Mouse (Mus musculus): ENCODE results near the gene Gas2l2.

Gene Gas2l2

DNA sequence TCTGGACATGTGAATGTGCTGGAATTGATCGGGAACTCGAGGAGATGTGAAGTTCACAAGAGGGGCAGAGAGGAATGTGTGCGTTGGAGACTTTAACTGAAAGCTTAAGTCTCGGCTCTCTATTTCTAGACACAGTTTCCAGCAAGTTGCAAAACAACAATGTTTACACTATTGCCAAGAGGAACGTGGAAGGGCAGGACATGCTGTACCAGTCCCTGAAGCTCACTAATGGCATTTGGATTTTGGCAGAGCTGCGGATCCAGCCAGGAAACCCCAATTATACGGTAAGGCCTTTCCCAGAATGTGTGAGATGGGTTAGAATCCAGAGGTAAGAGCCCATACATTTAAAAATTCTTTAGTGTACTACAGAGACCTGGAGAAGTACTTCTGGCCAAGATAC lies 31.6 kb downstream of the Gas2l2 start:
- in situ Hi-C loops (cut with MseI, MboI): no loop called here

- in situ Hi-C loops (cut with MseI, MboI): no loop called here
Observed at GRCm38 (mm10) chr11:83394802-83395439, 34.3 kb downstream of the Gas2l2 start.

- in situ Hi-C loops (cut with MseI, MboI): no loop called here
Observed at GRCm38 (mm10) chr11:83393062-83393461, 36.2 kb downstream of the Gas2l2 start.

GRCm38 (mm10) chr11:83383532-83383887 lies 45.7 kb downstream of the Gas2l2 start:
- in situ Hi-C loops (cut with MseI, MboI): no loop called here

DNA sequence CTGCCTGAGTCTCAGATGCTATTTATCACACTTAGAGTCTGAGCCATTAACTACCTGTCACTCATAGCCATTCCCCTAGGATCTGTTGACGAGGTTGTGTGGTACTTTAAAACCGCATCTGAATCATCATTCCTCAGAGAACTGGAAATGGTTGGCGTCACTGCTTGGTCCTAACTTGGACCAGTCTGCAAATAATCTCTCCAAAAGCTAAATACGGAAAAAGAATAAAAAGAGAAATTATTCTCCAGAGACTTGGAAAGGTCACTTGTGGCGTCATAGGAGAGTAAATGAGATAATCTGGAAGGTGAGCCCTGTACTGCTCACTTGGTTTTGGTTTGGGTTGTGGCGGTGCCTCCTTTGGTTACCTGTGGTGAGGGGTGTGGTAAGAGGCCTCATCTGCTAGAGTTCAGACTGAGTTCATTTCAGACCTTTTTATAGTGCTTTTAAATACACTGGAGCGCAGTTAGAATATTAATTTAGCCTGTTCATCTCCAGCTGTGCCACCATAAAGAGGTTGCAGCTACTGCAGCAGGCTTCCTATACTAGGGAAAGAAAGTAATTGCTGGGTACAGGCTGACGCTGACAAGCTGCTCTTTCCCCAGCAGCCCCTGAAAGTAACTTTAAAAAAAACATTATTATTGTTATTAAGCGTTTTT lies 46.3 kb downstream of the Gas2l2 start:
- in situ Hi-C loops (cut with MseI, MboI): no loop called here

DNA sequence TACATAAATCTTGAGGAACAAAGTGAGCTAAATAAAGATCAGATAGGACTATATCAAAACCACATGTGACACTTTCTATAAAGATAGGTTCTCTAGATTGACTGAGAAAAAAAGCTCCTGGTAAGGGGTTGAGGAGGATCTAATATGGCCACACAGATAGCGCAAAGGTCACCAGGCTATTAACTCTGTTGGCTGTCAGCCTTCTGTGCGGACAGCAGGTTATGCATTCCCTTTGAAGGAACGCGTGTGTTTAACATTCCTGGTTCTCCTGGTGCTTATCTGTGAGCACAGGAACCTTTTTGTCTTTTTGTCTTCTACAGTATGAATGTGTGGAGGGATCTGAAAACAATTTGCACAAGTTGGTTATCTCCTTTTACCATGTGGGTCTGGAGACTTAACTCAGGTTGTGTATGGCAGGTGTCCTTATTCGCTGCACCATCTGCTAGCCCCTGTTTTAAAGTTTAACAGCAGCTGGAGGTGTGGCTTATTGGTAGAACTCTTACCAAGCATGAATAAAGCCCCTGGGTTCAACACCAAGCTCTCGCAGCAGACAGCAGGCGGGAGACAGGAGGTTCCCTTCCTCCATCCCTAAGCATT lies 49.4 kb downstream of the Gas2l2 start:
- in situ Hi-C loops (cut with MseI, MboI): no loop called here

Measured in mouse trophoblast stem cell (cell line).